Mouse (Mus musculus) forebrain, embryonic 13.5 days (tissue): ENCODE results near the gene Sostdc1. TPM values are rescaled to one million over a fixed set of nuclear protein-coding genes. Genes with fewer than 3 reads are reported as not detected.

Source experiments
- ATAC-seq: fragments of 200-750 bp; cut with Nextera tagmentation; 2 replicates; pipeline ENCODE4 v1.8.0; 2017
- H3K27ac ChIP-seq: fragments of 300-500 bp; sonication (generic); 2 replicates; pipeline ENCODE4 v1.5.1; 2015; ENCODE audit warnings: inconsistent platforms, mild to moderate bottlenecking, moderate library complexity
- H3K27me3 ChIP-seq: fragments of 300-500 bp; sonication (generic); 2 replicates; pipeline ENCODE4 v1.6.1; 2015; ENCODE audit warnings: mild to moderate bottlenecking, inconsistent platforms
- H3K36me3 ChIP-seq: fragments of 300-500 bp; sonication (generic); 2 replicates; pipeline ENCODE4 v1.6.1; 2015; ENCODE audit warnings: mild to moderate bottlenecking, inconsistent platforms; ENCODE audit not compliant: poor library complexity, severe bottlenecking
- H3K4me1 ChIP-seq: fragments of 300-500 bp; sonication (generic); 2 replicates; pipeline ENCODE4 v1.6.1; 2015; ENCODE audit warnings: inconsistent platforms
- H3K4me2 ChIP-seq: fragments of 300-500 bp; sonication (generic); 2 replicates; pipeline ENCODE4 v1.6.1; 2015; ENCODE audit warnings: inconsistent platforms, mild to moderate bottlenecking, moderate library complexity
- H3K4me3 ChIP-seq: fragments of 300-500 bp; sonication (generic); 2 replicates; pipeline ENCODE4 v1.5.1; 2015; ENCODE audit warnings: mild to moderate bottlenecking, inconsistent platforms
- H3K9ac ChIP-seq: fragments of 300-500 bp; sonication (generic); 2 replicates; pipeline ENCODE4 v1.6.1; 2015; ENCODE audit warnings: mild to moderate bottlenecking, inconsistent platforms
- H3K9me3 ChIP-seq: fragments of 300-500 bp; sonication (generic); replicated peaks from 2 replicates; pipeline ENCODE4 v1.6.1; 2016; ENCODE audit warnings: inconsistent platforms
- WGBS: fragments of 180-500 bp; shearing (Covaris S2); methylation state at CpG from one replicate; pipeline ENCODE4 v1.1.7; 2015; 5-methylcytosine and 5-hydroxymethylcytosine counted together
- polyA plus RNA-seq: library from polyadenylated mRNA; unstranded; fragments of >200 nt; fragmentation: Nextera tagmentation; extraction: Ambion mirVana; gene quantifications from 2 replicates; pipeline ENCODE4 v1.2.1, GENCODE M21; 2015

Sostdc1 gene
- polyA plus RNA-seq, 1 experiment from 2014 or later, result 6.4 TPM

DNA sequence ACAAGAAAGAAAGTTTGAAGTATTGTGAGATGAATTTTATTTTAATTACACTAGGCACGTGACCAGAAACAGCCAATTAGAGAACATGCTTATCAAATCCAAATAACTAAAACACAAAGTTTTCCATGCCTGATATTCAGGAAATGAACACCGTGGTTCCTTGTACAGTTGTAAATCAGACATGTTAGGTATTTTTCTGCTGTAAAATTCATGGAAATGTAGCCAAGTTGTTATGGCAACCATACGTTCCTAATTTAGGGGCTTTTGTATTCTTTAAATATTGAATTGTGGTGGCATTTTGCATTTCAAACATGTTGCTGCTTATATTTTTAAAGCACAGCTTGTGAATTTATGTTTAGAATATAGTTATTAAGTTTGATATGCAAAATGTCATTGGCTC is 2.1 kb downstream of the Sostdc1 start:
- Histone ChIP-seq H3K4me3 (no peak overlapping the region), H3K27me3 (no peaks in the 10 kb centered on the region; the same call in 1 of the 2 replicates), H3K9me3 (no peaks in the 10 kb centered on the region), H3K36me3 (no peaks in the 10 kb centered on the region), H3K27ac (no peak overlapping the region), H3K4me1 (peaks cover 23% of the 10 kb centered on the region), H3K4me2 (no peak overlapping the region), H3K9ac (no peak overlapping the region)
- 45% methylated on average over 3 of the region's 3 CpGs for WGBS
- ATAC-seq, result no peak

DNA sequence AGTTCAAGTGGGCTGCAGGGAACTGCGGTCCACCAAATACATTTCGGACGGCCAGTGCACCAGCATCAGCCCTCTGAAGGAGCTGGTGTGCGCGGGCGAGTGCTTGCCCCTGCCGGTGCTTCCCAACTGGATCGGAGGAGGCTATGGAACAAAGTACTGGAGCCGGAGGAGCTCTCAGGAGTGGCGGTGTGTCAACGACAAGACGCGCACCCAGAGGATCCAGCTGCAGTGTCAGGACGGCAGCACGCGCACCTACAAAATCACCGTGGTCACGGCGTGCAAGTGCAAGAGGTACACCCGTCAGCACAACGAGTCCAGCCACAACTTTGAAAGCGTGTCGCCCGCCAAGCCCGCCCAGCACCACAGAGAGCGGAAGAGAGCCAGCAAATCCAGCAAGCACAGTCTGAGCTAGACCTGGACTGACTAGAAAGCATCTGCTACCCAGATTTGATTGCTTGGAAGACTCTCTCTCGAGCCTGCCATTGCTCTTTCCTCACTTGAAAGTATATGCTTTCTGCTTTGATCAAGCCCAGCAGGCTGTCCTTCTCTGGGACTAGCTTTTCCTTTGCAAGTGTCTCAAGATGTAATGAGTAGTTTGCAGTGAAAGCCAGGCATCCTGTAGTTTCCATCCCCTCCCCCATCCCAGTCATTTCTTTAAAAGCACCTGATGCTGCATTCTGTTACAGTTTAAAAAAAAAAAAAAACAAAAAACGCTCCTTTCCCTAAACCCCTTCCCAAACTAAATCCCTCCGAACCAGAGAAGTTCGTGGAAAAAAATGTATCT is 3.3 kb downstream of the Sostdc1 start:
- no peaks in the 10 kb centered on the region; the same call in 1 of the 2 replicates for H3K27me3 ChIP-seq
- 2% methylated on average over 30 of the region's 30 CpGs for WGBS

DNA sequence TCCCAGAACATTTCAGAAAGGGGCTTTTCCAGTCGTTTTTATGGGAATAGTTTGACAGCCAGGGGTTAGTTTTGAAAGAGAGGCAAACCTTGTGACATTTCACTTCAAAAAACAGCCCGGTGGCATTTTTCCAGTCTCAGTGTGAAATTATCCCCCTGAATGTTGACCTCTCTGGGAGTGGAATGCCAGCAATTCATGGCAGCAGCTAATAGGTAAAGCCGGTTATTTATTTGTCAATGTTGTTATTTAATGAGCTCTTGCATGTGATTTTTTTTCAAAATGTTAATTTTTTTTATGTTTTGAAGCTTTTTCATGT is 3.8 kb downstream of the Sostdc1 start:
- Histone ChIP-seq H3K4me1 (peaks cover 22% of the 10 kb centered on the region), H3K9ac (no peak overlapping the region), H3K4me3 (no peak overlapping the region), H3K27ac (no peak overlapping the region), H3K27me3 (no peaks in the 10 kb centered on the region; the same call in 1 of the 2 replicates), H3K36me3 (no peaks in the 10 kb centered on the region), H3K9me3 (no peaks in the 10 kb centered on the region), H3K4me2 (peak overlapping the region; percentile 84)
- ATAC-seq, result no peak
- WGBS, result 10% methylated on average over 3 of the region's 3 CpGs

More for the DNA sequence above, 3.3 kb downstream of the Sostdc1 start:
- ATAC-seq, result peak; percentile 89
- no peak overlapping the region for H3K27ac ChIP-seq
- peak overlapping the region; percentile 48 for H3K4me3 ChIP-seq
- no peaks in the 10 kb centered on the region for H3K36me3 ChIP-seq
- H3K4me1 ChIP-seq, result peaks cover 23% of the 10 kb centered on the region
- H3K9ac ChIP-seq, result peak overlapping the region; percentile 68
- no peaks in the 10 kb centered on the region for H3K9me3 ChIP-seq
- peak overlapping the region; percentile 84 for H3K4me2 ChIP-seq

DNA sequence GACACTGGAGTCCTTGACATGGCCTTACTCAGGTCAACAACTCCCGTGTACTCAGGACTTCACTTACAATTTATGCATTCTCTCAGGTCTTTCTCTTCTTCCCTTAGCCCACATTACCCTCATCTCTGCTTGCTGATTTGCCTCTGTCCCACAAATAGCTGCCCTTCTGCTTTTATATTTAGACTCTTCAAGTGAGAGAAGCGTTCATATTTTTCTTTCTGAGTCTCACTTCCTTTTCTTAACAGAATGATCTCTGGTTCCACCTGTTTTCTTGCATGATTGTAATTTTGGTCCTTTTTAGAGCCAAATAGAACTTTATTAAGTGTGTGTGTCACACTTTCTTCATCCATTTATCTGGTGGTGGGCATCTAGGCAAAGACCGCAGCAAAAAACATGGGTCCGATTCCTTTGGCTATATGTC is 12.2 kb downstream of the Sostdc1 start:
- 92% methylated on average over 4 of the region's 4 CpGs for WGBS
- Histone ChIP-seq H3K27ac (no peak overlapping the region), H3K27me3 (no peaks in the 10 kb centered on the region), H3K4me2 (no peak overlapping the region), H3K4me3 (no peak overlapping the region), H3K9me3 (no peaks in the 10 kb centered on the region), H3K9ac (no peak overlapping the region), H3K36me3 (no peaks in the 10 kb centered on the region), H3K4me1 (no peaks in the 10 kb centered on the region)
- ATAC-seq, result no peak

DNA sequence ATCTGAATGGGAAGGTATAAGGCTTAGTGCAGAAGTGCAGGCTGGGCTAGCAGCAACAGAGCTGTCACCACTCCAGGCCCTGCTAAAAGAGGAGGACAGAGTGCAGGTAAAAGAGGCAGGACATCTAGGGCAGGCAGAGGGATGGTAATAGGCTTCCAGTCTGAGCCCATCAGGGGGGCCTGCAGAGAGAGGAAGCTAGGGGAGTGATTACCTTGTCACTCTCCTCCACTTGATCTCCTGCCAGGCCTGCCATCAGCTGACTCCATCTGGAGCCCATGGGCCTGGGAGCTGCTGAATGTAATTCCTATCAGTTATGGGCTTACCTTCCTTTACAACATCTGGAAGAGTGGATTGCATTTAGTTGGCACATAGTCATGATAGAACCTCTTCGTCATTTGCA is 18.7 kb downstream of the Sostdc1 start:
- Histone ChIP-seq H3K9ac (no peak overlapping the region), H3K4me2 (no peak overlapping the region), H3K36me3 (no peaks in the 10 kb centered on the region), H3K27me3 (no peaks in the 10 kb centered on the region), H3K4me3 (no peak overlapping the region), H3K27ac (no peak overlapping the region), H3K9me3 (no peaks in the 10 kb centered on the region), H3K4me1 (no peaks in the 10 kb centered on the region)
- 86% methylated on average over 1 of the region's 1 CpGs for WGBS
- ATAC-seq, result peak; percentile 41; the same call in 1 of the 2 replicates

DNA sequence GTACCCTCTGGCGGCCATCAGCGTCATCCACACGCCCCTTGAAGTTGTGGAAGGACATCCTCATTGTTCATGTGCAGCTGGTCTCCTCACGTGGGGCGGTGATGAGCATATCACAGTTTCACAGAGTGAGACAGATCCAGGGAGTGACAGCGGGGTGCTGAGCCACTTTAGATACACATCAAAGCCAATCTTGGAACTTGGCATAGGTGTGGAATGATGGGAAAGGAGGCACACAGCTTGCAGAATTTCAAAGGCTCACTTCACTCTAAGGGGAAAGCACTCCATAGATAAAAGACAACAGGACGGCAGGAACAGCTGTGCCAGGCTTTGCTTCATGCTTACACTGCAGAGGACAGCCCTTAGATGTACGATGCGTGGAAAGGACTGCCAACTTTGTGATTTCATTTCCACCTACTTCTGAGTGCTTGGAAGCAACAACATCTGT is 19.9 kb downstream of the Sostdc1 start:
- Histone ChIP-seq H3K9ac (no peak overlapping the region), H3K27ac (no peak overlapping the region), H3K9me3 (no peaks in the 10 kb centered on the region), H3K4me2 (no peak overlapping the region), H3K36me3 (no peaks in the 10 kb centered on the region), H3K4me3 (no peak overlapping the region), H3K4me1 (no peaks in the 10 kb centered on the region), H3K27me3 (no peaks in the 10 kb centered on the region)
- ATAC-seq, result peak; percentile 38; the same call in 1 of the 2 replicates
- WGBS, result 80% methylated on average over 9 of the region's 9 CpGs

DNA sequence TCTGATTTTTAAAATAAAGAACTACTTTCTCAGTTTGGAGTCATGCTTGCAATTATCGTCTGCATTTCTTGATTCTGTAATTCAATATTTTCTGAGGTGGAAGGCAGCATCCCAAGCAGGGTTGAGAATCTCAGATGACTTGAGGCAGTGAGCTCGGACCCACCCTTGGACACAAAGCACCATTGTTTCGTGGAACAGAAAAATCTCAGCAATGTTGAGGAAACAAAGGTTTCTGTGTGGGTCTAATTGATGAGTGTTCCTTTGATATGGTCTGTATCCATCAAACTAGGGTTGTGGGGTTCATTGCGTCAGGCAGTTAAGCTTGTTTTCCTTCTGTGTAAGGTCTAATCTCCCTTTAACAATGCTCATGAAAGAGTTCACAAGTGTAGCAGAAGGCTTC is 30.2 kb downstream of the Sostdc1 start:
- no peak overlapping the region for H3K4me3 ChIP-seq
- H3K4me2 ChIP-seq, result no peak overlapping the region
- H3K27ac ChIP-seq, result no peak overlapping the region
- H3K27me3 ChIP-seq, result no peaks in the 10 kb centered on the region
- no peak for ATAC-seq
- no peak overlapping the region for H3K9ac ChIP-seq
- H3K36me3 ChIP-seq, result no peaks in the 10 kb centered on the region
- H3K4me1 ChIP-seq, result no peaks in the 10 kb centered on the region
- no peaks in the 10 kb centered on the region for H3K9me3 ChIP-seq
- 60% methylated on average over 4 of the region's 4 CpGs for WGBS

DNA sequence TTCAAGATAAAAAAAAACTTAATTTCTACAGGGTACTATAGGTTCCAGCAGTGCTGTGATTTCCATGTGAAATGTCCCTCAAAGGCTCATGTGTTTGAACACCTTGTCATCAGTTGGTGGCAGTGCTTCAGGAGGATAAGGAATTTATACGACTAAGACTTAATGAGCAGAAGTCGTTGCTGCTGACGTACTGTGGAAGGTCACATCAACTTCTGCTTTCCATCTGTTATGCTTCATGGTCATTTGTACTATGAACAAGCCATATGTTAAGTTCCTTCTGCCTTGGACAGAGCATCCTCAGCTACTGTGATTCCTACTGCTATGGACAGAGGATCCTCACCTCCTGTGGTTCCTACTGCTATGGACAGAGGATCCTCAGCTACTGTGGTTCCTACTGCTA is 46.1 kb downstream of the Sostdc1 start:
- Histone ChIP-seq H3K9me3 (no peaks in the 10 kb centered on the region), H3K36me3 (no peaks in the 10 kb centered on the region), H3K27ac (no peak overlapping the region), H3K4me1 (no peaks in the 10 kb centered on the region), H3K4me3 (no peak overlapping the region), H3K27me3 (no peaks in the 10 kb centered on the region), H3K4me2 (no peak overlapping the region), H3K9ac (no peak overlapping the region)
- 92% methylated on average over 3 of the region's 3 CpGs for WGBS
- no peak for ATAC-seq

DNA sequence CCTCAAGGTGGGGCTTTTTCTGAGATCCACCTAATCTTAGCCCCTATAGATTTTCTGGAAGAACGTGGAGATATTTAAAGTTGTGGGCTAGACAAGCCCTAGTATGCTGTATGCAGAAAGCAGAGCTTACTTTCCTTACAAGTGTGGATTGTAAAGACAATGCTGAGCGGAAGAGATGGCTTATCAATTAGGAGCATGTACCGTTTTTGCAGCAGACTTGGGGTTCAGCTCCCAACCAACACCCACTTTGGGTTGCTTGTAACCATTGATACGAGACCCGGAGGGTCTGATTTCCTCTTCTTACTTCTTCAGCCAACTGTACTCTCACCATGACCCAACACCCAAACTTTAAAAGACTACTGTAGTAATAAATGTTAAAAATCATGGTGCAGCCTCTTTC is 46.8 kb downstream of the Sostdc1 start:
- H3K27me3 ChIP-seq, result no peaks in the 10 kb centered on the region
- H3K27ac ChIP-seq, result no peak overlapping the region
- H3K4me1 ChIP-seq, result no peaks in the 10 kb centered on the region
- H3K4me2 ChIP-seq, result no peak overlapping the region
- H3K4me3 ChIP-seq, result no peak overlapping the region
- no peaks in the 10 kb centered on the region for H3K36me3 ChIP-seq
- no peak overlapping the region for H3K9ac ChIP-seq
- no peaks in the 10 kb centered on the region for H3K9me3 ChIP-seq
- no peak for ATAC-seq
- 95% methylated on average over 5 of the region's 5 CpGs for WGBS

DNA sequence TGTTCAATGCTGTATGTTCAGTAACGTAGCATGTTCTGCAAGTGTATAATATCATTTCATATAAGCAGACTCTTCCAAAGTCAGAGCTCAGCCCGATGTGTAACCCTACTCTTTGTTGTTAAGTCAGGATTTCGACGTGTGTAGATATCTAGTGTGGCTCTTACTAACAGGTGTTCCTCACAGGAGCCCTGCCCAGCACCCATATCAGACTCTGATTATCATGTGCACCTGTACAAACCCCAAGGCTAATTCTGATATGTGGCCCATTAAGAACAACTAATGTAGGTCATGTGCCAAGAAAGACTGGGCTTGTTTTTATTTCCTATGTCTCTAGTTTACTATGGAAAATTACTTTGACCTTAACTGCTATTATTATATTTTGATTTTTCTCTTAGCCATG is 50.1 kb downstream of the Sostdc1 start:
- Histone ChIP-seq H3K4me1 (no peaks in the 10 kb centered on the region), H3K9ac (no peak overlapping the region), H3K4me2 (no peak overlapping the region), H3K4me3 (no peak overlapping the region), H3K9me3 (no peaks in the 10 kb centered on the region), H3K36me3 (no peaks in the 10 kb centered on the region), H3K27me3 (no peaks in the 10 kb centered on the region), H3K27ac (no peak overlapping the region)
- no peak for ATAC-seq
- WGBS, result 91% methylated on average over 4 of the region's 4 CpGs

Other genes starting within 250 kb of the Sostdc1 start
- gene Ankmy2, start 157.0 kb upstream of the Sostdc1 start, polyA plus RNA-seq, result 41.4 and 42.5 TPM in 2 replicates
- gene Bzw2, start 156.1 kb upstream of the Sostdc1 start, polyA plus RNA-seq, result 399 and 418 TPM in 2 replicates
- gene Lrrc72, start 60.7 kb upstream of the Sostdc1 start, polyA plus RNA-seq, result not detected in 2 replicates
- 6.8 and 6.9 TPM in 2 replicates for gene Ispd, start 67.3 kb downstream of the Sostdc1 start, polyA plus RNA-seq
- gene D630036H23Rik, start 68.0 kb downstream of the Sostdc1 start, polyA plus RNA-seq, result 2.0 and 2.2 TPM in 2 replicates